Mouse (Mus musculus) monocyte, adult 5-6 weeks (primary cell): ENCODE data around the gene Ttc9c. TPM values are rescaled to one million over a fixed set of nuclear protein-coding genes. Genes with fewer than 3 reads are reported as not detected.

ENCODE experiments used
- ATAC-seq: fragments of 153-309, 156-312 bp; replicated peaks from 2 replicates; pipeline ENCODE4 v1.8.0; 2017; ENCODE audit warnings: mild to moderate bottlenecking; ENCODE audit not compliant: low TSS enrichment, insufficient number of reproducible peaks, severe bottlenecking, poor library complexity, low FRiP score
- total RNA-seq: library from RNA; stranded (forward); fragments of 200-1000, 200-491, 200-594 nt; gene quantifications from 3 replicates; pipeline ENCODE4 v1.2.3, GENCODE M21; 2017

Ttc9c gene
- total RNA-seq, 1 experiment from 2014 or later: 48.3 TPM

DNA sequence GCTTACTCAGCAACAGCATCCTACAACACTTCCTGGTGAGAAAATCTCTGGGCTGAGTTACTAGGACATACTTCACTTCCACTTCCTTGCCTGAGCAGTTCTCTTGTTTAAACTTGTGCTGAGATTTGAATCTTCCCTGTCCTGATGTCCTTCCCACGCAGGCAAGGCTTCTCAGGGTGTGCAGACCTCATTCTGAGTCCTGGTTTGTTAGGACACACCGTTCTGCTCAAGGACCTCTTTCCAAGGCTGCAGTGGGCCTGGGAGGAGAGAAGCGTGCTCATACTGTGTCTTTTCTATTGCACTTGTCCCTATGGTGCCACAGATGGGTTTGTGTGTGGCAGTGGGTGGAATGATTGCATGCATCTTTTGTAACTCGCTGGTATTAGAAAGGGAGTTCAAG, 13.8 kb upstream of the Ttc9c start:
- ATAC-seq: no peak

DNA sequence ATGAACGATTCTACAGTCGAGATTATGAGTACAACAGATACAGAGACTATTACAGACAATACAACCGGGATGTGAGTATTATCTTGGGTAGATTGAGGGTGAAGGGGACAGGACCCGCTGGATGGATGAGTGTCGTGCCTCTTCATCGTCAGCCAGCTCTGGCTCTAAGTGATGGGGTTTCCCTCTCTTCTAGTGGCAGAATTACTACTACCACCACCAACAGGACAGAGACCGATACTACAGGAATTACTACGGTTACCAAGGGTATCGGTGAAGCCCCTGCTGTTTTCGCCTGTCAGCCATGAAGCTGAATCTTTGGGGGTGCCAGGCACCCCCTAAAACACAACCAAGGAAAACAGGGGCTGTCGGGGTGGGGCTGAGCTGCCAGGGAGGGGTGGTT, 12.1 kb upstream of the Ttc9c start:
- no peak for ATAC-seq

DNA sequence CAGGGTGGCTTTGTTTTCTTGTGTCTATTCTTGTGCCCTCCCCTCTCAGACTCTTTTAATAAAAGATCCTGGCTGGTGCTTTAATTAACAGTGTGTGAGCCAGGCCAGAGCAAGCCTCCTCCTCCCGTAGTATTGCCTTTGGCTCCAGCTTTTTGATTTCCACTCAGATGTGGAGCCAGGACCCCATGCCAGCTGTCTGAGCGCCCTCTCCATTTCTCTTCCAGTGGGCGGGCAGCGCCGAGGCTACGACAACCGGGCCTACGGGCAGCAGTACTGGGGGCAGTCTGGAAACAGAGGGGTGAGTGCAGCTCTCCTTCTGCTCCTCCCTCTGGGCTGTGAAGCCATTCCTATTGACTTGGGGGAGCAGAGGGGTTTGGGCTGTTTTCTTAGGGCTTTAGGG, 11.5 kb upstream of the Ttc9c start:
- no peak for ATAC-seq

DNA sequence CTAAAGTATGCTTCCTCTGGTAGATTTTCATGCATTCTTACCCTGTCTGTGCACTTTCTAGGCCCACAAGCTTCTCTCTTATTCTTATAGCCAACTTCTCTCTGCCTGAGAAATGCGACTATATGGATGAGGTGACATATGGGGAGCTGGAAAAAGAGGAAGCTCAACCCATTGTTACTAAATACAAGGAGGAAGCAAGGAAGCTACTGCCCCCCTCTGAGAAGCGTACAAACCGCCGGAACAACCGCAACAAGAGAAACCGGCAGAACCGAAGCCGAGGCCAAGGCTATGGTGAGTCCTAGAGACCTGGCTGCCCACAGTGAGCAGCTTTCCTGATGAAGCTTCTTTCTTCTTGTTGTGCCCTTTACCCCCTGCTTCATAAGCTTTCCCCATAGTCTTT, 10.5 kb upstream of the Ttc9c start, which contains the start of gene AC129217.1:
Gene AC129217.1 (plus strand): TSS at position 114 of the 400 bp plus-strand sequence.
- ATAC-seq: peak; percentile 86

DNA sequence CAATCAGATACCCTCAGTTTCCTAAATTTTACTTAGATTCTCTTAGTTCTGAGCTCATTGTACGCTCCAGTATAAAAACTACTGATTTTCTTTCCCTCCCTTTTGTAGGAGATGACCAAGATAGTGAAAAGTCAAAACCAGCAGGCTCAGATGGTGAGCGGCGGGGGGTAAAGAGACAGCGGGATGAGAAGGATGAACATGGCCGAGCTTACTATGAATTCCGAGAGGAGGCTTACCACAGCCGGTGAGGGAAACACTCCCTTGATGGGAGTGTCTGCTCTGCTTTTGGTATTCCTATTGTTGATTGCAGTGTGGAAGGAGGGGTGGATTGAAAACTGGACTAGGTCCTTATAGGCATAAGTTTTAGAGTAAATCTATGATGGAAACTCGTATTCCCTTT, 3.6 kb upstream of the Ttc9c start:
- ATAC-seq: no peak

DNA sequence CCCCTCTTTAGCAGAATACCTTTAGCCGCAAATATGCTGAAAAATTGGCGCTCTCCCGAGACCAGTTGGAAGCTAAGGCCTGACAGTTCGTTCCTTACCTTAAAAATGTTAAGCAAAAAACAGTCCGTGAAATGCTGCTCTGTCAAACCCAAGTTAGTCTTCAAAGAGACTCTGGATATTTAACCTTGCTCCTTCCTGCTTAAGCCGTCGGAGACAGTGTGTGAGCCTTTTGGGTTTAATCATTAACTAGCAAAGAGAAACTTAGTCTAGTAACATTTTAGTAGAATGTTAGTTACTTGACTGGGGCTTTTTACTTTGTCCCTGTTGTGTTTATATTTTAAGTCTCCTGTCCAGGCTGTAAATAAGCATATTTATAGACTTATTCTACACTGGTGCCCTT, 2.0 kb upstream of the Ttc9c start:
- no peak for ATAC-seq

DNA sequence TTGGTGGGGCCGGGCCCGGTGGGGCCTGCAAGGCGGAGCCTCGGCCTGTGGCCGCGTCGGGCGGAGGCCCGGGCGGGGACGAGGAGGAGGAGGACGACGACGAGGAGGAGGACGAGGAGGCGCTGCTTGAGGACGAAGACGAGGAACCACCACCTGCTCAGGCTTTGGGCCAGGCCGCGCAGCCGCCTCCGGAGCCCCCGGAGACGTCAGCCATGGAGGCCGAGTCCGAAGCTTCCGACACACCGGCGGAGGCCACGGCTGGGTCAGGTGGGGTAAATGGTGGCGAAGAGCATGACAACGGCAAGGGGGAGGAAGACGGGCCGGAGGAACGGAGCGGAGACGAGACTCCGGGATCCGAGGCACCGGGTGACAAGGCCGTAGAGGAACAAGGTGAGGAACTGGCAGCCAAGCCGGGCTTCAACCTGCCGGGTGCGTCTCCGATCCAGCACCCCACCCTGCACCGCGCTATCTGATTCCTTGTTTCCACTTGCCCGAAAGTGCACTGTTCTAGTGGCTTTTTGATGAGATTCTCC, 1.4 kb upstream of the Ttc9c start:
- no peak for ATAC-seq

DNA sequence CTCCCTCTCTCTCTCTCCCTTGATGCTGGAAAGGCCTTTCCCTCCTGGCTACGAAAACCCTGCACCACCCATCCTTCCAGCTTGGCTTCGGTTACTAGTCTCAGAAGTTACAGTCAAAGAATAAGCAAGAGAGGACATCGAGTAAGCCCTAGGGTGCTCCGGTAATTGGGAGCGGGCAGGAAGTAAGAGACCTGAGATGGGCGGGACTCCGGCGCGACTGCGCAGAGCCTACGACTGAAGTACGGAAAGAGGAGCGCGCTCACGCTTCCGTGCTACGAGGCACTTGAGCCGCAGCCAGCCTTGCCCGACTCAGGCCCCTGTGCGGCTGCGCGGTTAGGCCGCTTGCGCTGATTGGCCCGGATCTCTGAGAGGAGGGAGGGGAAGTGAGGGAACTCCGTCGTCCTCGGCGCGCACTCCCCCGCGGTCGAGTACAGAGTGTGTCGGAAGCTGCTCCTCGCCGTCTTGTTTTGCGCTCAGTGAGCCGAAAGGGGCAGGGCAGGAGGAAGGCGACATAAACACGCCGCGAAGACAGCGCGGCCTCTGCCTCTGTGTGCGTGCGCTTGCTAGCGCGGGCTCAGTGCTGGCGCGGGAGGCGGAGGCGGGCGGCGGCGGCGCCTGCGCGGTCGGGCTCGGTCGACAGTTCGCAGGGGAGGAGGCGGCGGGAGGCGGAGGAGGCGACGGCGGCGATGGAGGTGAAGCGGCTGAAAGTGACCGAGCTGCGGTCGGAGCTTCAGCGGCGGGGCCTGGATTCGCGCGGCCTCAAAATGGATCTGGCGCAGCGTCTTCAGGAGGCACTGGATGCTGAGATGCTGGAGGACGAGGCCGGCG, 677 bp upstream of the Ttc9c start, which contains the start of gene Hnrnpul2:
Gene Hnrnpul2 (plus strand): TSS at position 415 of the 828 bp plus-strand sequence.
- peak; percentile 87 for ATAC-seq

DNA sequence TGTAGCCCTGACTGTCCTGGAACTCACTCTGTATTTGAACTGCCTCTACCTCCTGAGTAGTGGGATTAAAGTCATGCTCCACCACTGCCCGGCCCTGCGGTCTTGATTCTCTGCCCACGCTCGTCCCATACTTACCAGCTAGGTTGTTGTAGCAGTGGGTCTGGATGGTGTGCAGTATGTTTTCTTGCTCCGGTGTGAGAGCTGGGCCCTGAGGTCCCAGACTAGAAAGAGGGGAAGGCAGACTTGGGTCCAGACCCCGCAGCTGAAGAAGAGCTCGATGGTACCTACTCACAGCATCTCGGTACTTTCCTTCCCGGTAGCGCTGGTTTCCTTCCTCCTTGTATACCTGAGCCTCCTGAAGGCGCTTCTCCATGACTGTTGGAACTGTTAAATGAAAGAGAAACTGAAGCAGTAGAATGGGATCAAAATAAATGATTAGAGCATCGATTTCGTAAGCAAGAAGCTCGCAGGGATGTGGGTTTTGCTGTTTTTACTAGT, 783 bp downstream of the Ttc9c start:
- ATAC-seq: no peak

DNA sequence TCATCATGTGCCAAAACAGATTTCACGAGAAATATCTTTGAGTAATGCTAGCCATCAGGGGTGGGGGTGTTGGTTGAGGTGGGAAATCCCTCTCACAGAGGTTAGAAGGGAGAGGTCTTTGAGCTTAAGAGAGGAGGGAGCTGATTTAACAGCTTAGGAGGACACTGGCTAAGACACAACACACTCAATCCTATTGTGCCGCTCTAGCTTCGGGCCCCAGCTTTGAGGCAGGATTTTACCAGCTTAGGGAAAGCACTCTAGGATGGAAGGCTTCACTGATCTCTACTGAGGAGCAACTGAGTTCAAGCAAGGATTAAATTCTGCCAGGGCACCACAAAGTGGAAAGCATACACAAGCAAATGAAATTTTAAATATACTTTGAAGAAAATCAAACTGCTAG, 2.1 kb downstream of the Ttc9c start:
- ATAC-seq: no peak

DNA sequence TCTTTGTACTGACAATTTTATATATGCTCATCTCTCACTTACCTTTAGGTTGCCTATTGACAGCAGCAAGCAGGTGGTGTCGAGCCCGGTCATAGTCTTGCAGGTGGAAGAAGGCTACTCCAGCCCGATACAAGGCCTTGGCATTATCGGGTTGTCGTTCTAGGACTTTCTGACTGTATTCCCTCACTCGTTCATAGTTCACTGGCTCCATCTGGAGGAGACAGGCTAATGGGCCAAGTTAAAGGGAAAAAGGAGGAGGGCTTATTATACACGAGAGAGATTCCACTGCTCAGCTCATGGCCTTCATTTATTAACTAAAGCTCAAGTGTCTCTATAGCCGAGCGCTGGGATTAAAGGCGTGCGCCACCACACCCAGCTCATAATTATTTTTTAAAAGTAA, 3.3 kb downstream of the Ttc9c start:
- ATAC-seq: no peak

DNA sequence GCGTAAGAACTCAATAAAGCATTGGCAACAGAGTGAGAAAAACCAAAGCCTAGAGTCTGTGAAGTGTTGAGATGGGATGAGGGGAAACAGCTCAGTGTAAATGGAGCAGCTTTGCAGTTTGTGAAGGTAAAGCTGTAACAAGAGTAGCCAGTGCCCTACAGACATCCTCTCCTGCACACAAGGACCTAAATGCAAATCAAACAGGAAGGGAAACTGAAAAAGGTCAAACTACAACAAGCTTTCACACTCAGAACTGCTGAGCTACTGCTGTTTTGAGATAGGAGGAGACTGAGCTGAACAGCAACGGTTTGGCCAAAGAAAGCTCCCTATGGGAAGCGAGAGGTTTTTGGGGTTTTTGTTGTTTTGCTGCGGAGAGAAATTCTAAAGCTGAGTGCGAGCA, 12.3 kb downstream of the Ttc9c start:
- peak; percentile 28; the same call in 1 of the 2 replicates for ATAC-seq

DNA sequence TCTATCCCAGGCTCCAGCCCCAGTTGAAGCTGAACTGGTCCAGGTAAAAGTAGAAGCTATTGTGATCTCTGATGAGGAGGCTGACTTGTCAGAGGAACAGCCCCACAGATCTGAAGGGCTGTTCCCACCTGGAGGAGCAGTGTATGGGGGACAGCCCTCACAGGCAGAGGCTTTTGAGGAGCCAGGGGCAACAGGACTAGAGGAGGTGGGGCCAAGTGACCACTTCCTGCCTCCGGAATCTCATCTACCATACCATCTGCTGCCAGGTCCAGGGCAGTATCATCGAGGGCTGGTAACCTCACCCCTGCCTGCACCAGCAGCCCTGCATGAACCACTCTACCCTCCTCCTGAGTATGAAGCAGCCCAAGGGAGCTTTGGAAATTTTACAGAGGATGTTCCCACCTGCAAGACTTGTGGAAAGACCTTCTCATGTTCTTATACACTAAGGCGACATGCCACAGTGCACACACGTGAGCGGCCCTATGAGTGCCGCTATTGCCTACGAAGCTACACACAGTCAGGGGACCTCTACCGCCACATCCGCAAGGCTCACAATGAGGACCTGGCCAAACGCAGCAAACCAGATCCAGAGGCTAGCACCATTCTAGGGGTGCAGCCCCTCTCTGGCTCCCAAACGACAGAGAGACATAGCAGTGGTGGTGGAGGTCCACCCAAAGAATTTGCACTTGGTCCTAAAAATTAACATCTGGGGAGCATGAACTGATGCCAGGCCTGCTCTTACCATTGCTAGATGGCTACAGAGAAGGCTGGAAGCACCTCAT, 15.1 kb downstream of the Ttc9c start:
- no peak for ATAC-seq

DNA sequence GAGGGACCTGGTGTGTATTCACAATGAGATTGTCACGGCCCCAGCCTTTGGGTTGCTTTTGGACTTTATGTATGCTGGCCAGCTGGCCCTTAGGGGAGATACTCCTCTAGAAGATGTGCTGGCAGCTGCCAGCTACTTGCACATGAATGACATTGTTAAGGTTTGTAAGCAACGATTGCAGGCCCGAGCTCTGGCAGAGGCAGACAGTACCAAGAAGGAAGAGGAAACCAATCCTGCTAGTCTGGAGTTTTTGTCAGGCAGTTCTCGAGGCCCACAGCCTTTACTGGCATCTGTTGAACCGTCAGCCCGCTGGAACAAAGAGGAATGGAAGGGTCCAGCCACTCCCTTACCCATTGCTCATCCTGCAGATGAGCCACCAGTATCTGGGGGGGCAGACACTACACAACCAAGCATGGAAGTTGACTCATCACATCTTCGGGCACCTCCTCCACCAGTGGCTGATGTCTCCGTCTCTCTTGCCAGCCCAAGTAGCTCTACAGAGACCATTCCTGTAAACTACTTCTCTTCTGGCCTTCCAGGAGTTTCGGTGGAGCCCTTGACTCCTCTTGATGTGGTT, 15.8 kb downstream of the Ttc9c start:
- no peak for ATAC-seq

DNA sequence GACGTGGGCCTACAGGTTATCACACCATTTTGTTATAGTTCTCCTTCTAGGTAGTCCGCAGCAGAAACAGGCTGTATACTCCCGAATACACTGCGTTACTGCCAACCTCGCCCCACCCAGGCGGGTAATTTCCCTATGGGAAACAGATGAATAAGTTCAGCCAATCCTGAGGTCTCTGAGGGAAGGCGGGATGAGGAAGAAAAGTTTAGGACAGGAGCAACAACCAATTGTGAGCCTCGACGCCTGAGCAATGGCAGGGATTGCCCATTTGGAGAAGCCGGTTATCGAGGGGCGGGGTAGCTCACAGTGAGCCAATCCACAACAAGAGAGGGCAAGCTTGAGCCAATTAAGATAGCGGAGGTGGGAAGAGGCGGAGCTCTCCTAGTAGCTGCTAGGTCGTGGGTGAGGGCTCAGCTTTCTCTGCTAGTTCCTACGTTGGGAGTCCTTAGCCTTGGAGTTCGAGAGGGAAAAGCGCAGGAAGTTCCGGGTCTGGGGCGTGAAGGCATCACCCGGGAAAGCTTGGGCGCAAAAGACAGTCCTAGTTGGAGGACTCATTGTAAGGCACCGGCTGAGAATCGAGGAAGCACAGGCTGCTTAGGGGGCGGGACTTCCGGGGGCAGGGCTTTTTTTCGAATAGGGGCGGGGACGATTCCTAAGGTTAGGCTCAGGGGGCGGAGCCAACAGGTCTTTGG, 16.9 kb downstream of the Ttc9c start, which contains the start of gene Zbtb3:
Gene Zbtb3 (plus strand): TSS at position 426 of the 692 bp plus-strand sequence.
- ATAC-seq: peak; percentile 91

DNA sequence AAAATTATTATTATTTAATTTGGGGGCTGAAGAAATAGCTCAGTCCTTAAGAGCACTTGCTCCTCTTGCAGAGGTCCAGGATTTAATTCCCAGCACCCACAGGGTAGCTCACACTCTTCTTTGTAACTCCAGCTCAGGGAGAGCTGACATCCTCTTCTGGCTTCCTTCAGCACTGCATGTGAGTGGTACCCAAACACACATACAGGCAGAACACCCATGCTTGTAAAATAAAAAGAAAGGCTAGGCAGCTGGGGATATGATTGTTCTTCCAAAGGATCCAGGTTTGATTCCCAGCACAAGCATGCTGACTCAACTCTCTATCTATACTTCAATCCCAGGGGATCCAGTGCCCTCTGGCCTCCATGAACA, 20.2 kb downstream of the Ttc9c start:
- no peak for ATAC-seq

DNA sequence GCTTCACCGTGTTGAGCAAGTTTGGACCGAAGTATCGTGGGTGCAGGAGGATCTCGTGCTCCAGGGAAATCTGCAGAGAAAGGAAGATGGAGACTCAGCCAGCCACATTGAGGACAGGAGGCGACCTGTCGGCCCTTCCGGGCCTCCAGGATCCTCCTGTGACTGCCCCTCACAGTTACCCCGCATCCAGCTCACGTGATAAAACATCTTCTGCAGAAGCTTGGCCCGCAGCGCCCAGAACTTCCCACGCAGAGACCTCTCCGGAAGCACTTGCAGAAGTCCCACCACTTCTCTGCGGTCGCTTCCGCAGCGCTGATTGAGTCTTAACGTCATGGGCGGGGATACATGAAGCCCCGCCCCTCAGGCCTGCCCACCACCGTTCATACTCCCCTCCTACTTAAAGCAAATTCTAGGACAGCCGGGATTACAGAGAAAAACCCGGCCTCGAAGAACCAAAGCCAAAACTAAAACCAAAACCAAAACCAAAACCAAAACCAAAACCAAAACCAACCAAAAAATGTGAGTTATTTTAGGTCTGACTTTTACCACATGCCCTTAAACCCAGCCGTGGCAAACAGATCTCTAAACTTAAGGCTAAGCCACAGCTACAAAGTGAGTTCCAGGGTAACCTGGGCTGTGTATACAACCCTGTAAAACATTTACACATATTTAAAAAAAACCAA, 20.7 kb downstream of the Ttc9c start, which contains the start of gene Polr2g:
Gene Polr2g (minus strand): TSS at position 314 of the 683 bp plus-strand sequence.
- ATAC-seq: peak; percentile 80

DNA sequence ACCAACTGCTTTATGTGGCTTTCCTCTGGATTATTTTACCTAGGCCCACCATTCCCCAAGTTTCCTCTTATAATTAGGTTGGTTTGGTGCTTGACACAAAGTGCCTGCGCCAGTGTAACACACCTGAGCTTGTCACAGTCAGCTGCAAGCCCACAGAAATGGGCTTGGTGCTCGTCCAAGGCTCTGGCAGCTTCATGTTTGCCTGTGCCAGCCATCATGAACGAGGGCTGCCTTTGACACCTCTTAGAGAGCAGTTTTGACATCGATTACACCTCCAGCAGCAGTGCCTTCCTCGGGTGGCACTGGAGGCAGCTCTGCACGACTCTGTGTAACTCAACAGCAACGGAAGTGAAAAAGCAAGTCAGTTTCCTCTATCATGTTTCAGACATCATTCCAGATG, 29.0 kb downstream of the Ttc9c start:
- ATAC-seq: no peak
